Mouse (Mus musculus) ES-E14 (cell line): Measurements from ENCODE around the gene Dab2ip.

Experiments used
- CHD2 ChIP-seq: IDR thresholded peaks from 2 replicates; pipeline ENCODE4 v1.6.1; 2014; ENCODE audit warnings: mild to moderate bottlenecking, low read depth, low read length, inconsistent platforms
- HCFC1 ChIP-seq: IDR thresholded peaks from 2 replicates; pipeline ENCODE4 v1.6.1; 2012; ENCODE audit warnings: low read length, inconsistent platforms, borderline replicate concordance; ENCODE audit not compliant: insufficient read depth
- MAFK ChIP-seq: IDR thresholded peaks from 2 replicates; pipeline ENCODE4 v1.6.1; 2014; ENCODE audit warnings: mild to moderate bottlenecking, low read depth, low read length, inconsistent platforms; ENCODE audit not compliant: insufficient read depth
- ZC3H11A ChIP-seq: IDR thresholded peaks from 2 replicates; pipeline ENCODE4 v1.6.1; 2012; ENCODE audit warnings: low read depth, mild to moderate bottlenecking, inconsistent platforms, low read length, borderline replicate concordance
- ZNF384 ChIP-seq: IDR thresholded peaks from 2 replicates; pipeline ENCODE4 v1.6.1; 2012; ENCODE audit warnings: low read depth, low read length, inconsistent platforms

DNA sequence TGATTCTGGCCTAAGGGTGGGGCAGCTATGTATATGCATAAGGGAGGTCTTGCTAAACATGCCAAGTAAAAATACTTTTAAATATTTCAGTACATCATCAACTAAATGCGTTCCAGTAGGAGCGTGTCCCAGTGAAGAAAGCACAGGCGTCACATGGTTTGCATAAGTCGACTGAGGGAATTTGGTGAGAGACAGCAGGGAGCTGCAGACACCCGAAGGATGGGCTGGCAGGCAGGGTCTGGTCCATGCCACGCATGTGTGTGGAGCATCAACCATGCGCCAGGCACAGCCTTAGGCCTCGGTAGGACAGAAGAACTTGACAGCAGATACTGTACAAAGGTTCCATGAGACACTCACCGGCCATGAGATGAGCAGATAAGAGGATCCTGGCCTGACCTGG, 218.9 kb downstream of the Dab2ip start:
- TF ChIP-seq ZC3H11A = no peak
- TF ChIP-seq CHD2 = no peak
- no peak for TF ChIP-seq MAFK
- TF ChIP-seq ZNF384 = no peak
- TF ChIP-seq HCFC1 = no peak
